Mouse (Mus musculus) layer of hippocampus, adult 18-20 months (tissue): ENCODE measurements around the gene Peak1. TPM values are rescaled to one million over a fixed set of nuclear protein-coding genes. Genes with fewer than 3 reads are reported as not detected.

Experiments used
- DNase-seq, 2 experiments: peaks; one replicate each; pipeline ENCODE4 v3.0.0; 2022; ENCODE audit warnings: low spot score in 2 of 2
- total RNA-seq, 2 experiments: library from RNA; stranded (reverse); gene quantifications; 2 replicates each; pipeline ENCODE4 v1.2.3; 2021

Peak1 gene
- total RNA-seq, 2 experiments from 2014 or later, result 50.0 to 53.3 TPM

GRCm38 (mm10) chr9:56258261-56258790, 159.5 kb downstream of the Peak1 start:
- DNase-seq, result no peak

DNA sequence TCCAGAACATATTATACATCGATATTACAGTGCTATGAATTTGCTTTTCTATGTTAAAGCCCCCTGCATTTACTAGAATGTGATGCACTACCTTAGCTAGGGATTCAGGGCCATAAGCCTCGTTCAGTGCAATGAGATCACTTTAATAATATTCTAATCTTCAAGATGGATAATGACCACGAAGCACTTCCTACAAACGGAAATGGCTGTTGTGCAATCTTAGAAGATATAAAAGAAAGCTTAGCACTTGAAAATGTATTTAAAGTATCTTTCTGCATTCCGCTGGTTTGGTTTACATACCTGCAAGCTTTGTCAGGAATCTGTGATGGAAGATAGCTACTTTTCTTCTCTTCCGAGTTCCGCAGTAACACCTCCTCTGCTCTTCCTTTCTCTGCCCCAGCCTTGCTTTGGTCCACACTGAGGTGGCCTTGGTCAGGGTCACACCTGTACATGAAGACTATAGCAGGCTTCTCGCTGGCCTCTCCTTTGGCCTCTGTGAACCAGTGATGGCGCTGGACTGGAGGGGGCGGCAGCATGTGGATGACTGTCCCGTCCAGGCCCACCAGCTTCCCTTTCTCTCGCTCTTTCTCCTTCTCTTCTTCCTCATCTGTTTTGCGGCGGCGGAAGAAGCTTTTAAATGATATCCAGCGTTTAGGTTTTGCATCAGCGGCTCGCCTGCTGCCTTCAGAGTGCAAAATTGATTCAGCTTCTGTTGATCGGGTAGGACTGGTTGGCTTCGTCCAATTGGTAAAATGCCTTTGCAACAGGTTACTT, 160.5 kb downstream of the Peak1 start:
- no peak for DNase-seq

DNA sequence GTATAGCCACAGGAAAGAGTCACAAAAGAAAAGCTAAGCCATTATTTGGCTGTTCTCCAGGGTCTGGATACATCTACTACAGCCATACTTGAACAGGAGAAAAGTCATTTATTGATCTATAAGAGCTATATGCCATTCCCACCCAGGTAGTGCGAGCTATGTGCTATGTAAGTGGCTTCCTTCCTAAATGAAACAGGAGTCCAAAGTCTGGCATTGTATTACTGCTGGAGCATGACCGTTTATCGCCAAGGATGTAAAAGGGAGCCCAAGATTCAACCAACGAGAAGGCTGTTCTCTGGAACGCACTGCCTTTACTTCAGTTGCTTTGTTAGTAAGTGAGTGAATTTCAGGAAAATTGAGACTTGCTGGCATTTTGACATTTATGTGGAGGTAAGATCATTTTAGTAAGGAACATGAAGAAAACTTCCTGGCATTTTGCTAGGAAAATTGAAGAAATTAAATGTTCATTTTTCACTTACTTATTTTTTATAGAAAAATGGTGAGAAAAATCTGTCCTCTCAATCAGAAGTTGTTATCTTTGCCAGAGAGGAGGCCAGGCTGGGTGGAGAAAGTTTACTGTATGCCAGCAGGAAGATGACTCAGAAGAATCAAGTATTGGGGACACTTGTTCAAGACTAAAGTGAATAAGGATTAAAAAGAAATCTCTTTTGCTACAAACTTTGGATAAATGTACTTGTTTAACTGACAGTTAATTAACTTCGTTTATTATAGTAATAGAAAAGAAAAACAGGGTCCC, 162.0 kb downstream of the Peak1 start:
- no peak for DNase-seq

- DNase-seq, result no peak
These were observed 173.5 kb downstream of the Peak1 start for GRCm38 (mm10) chr9:56244336-56244735.

DNA sequence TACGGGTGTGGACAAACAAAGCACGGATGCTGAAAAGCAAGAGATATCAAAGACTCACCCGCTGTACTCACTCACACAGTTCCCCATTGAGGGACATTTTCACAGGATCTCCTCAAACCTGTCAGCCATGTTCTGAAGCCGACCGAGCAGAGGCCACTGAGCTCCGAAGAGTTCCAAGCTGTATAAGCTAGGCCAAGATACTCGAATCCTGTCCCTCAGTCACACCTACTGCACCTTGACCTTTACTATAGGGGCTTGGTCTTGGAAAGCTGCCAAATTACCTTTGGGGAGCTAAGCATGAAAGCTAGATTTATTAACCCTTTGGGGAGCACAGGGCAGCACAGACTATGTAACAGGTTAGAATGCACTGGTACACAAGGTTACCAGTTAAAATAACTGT, 174.0 kb downstream of the Peak1 start:
- DNase-seq, result no peak

- DNase-seq, result no peak
These were observed 175.2 kb downstream of the Peak1 start for GRCm38 (mm10) chr9:56242686-56243085.

GRCm38 (mm10) chr9:56241076-56241475, 176.8 kb downstream of the Peak1 start:
- DNase-seq, result no peak

GRCm38 (mm10) chr9:56235871-56236298, 182.0 kb downstream of the Peak1 start:
- peak in 1 of 2 experiments; percentile 42 for DNase-seq

- DNase-seq, result no peak
These were observed 182.6 kb downstream of the Peak1 start for GRCm38 (mm10) chr9:56235281-56235680.

DNA sequence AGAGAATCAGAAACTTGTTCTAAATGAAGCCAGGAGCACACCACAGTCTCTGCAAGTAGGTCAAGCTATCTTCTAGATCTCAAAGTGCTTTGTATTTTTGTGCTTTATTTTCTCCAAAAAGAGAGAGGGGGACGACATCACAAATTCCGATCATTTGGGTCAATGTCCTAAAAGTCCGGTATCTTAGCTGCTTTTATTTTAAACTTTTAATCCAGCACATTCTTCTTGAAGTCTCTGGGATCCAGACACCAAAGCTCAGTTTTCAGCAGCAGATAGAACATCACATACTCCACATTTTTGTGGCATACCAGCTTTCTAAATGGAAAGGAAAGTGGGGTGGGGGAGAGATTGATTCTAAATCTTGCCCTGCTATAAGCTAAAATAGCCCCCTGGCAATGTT, 183.3 kb downstream of the Peak1 start:
- DNase-seq, result no peak

GRCm38 (mm10) chr9:56233316-56233715, 184.6 kb downstream of the Peak1 start:
- no peak for DNase-seq

DNA sequence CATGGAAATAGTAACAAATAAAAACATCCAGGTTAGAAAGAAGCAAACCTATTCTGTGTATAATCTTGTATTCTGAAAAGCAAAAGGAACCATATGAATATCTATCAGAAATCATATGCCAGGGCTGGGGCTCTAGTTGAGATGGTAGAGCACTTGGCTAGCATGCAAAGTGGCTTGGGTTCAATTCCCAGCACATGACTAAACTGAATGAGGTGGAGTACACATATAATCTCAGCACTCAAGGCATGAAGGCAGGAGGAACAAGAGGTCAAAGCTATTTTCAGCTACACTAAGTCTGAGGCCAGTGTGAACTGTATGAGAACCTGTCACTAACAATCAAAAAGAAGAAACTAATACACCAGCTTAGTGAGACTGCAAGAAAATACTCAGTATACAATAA, 187.0 kb downstream of the Peak1 start:
- no peak for DNase-seq

- no peak for DNase-seq
These were observed 190.2 kb downstream of the Peak1 start for GRCm38 (mm10) chr9:56227626-56228025.

DNA sequence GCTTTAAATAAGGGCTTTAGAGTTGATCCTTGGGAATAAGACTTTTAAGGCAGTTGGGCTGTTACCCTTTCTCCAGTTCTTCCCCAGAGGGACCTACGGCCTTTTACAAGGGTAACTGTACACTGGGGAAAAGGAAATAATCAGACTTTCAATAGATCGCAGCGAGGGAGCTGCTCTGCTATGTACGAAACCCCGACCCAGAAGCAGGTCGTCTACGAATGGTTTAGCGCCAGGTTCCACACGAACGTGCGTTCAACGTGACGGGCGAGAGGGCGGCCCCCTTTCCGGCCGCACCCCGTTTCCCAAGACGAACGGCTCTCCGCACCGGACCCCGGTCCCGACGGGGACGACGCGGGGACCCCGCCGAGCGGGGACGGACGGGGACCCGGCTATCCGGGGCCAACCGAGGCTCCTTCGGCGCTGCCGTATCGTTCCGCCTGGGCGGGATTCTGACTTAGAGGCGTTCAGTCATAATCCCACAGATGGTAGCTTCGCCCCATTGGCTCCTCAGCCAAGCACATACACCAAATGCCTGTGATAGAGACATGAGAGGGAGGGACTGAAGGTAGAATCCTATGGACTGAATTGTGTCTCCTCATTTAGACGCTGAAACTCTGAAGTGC, 194.3 kb downstream of the Peak1 start:
- DNase-seq, result peak; percentile 78 to 91

- DNase-seq, result no peak
These were observed 199.0 kb downstream of the Peak1 start for GRCm38 (mm10) chr9:56218860-56219259.

DNA sequence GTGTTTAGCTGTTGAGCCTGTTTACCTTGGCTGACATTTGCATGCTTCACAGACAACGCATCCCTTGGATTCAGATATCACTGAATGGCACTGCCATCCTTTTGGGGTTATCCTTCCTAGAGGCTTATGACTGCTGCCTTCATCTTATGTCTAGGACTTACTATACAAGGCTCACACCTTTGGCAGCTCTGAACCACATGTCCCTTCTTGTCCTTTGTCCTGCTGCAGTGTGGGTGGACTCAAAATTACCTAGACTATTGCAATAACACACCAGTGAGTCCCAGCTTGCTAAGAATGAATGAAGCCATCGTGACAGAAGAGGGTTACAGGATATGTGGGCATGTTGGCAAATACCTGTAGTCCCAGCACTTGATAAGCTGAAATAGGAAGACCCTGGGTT, 199.8 kb downstream of the Peak1 start:
- DNase-seq, result no peak

DNA sequence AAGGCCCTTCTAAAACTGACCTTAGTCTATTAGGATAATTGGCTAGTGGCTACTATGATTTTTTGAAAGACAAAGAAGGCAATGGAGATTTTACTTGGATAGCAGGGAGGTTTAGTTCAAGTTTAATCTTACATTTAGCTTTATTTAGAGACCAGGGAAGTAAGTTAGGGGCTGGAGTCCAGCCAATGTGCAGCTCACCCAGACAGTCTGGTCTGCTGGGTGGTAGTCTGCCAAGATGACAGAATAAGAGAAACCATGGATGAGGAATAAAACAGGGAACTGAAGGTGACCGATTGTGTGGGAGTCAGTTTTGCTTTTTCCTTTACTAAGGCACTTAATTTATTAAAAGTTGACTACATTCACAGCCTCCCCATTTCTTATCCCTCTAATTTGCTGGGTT, 200.5 kb downstream of the Peak1 start:
- peak in 1 of 2 experiments; percentile 11 for DNase-seq

GRCm38 (mm10) chr9:56213451-56214291, 204.2 kb downstream of the Peak1 start:
- peak; percentile 65 to 84 for DNase-seq

- no peak for DNase-seq
These were observed 209.1 kb downstream of the Peak1 start for GRCm38 (mm10) chr9:56208817-56209216.

GRCm38 (mm10) chr9:56207516-56207915, 210.4 kb downstream of the Peak1 start:
- DNase-seq, result no peak

DNA sequence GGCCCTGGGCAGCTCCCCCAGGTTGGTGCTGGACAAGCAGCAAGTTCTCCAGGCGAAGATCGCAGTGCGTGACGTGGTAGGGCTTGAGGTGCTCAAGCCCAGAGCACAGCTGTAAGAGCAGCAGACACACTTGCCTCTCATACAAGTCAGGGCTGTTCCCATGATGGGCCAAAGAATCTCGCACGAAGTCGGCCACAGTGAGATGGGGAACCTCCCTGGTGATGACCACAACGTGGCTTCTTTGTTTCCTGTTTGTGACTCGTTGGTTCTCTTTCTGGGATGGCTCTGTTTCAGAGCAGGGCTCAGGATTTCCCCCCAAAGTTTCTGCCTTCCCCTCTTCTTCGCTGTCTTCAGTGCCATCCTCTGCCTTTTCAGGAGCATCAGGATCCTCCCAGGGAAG, 210.8 kb downstream of the Peak1 start:
- DNase-seq, result no peak
